Mouse (Mus musculus): ENCODE measurements around the gene Unc50.

The Unc50 gene

GRCm38 (mm10) chr1:37488531-37488930 is 58.6 kb downstream of the Unc50 start:
- DNase-seq (ENCODE audit: low spot score), result no peak

All from testis, postnatal 14 days (tissue).